Mouse (Mus musculus): ENCODE measurements around the gene Mrpl24.

DNA sequence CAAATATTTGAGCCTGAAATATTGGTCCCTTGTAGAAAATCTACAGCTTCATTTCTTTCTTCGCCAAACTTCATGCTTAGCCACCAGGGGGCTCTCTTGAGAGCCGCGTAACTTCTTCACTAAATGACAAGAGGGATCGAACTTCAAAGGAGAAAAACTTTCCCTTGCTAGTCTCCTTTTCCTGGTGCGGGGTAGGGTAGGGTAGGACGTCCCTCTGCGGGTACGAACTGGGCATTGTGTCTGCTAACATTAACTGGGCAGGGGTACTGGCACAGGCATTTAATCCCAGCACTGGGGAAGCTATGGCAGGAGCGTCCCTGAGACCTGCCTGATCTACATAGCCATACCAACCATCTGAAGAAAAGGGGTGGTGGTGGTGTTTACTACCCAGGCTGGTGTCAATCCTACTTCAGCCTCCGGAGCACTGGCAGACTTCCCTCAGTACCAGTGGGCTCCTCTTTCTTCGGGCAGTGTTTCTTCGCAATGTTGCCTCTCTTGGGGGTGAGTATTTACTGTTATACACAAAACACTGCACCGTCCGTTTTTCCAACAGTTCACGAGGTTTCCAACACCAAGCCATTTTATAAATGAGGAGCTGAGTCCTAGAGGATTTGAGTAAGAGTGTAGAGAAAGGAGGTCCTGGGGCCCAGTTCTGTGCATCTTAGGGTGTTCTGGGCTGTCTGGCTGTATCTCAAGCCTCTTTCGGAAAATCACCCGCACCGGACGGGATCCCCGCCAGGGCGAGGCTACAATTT lies 51.1 kb downstream of the Mrpl24 start:
- peak; percentile 96 for TF ChIP-seq SMC3 (IDR thresholded peaks at IDR 0.05; ENCODE audit: low read depth, low read length)
- TF ChIP-seq USF2 (conservative IDR thresholded peaks at IDR 0.05; ENCODE audit: low read depth, low read length), result no peak
- TF ChIP-seq EP300 (IDR thresholded peaks at IDR 0.05; ENCODE audit: low read length), result no peak
